Mouse (Mus musculus) liver, embryonic 16.5 days (tissue): ENCODE data around the gene Dync2li1. TPM values are rescaled to one million over a fixed set of nuclear protein-coding genes. Genes with fewer than 3 reads are reported as not detected.

Experiments used
- ATAC-seq: fragments of 200-750 bp; cut with Nextera tagmentation; 2 replicates; pipeline ENCODE4 v1.8.0; 2017; ENCODE audit warnings: low read depth, mild to moderate bottlenecking, moderate number of reproducible peaks, moderate library complexity
- H3K27ac ChIP-seq: fragments of 300-500 bp; sonication (generic); 2 replicates; pipeline ENCODE4 v1.5.1; 2014; ENCODE audit warnings: mild to moderate bottlenecking, low read length
- H3K27me3 ChIP-seq: fragments of 300-500 bp; sonication (generic); 2 replicates; pipeline ENCODE4 v1.6.1; 2014; ENCODE audit warnings: low read depth, low read length, mixed read lengths; ENCODE audit not compliant: control insufficient read depth, insufficient read depth
- H3K36me3 ChIP-seq: fragments of 300-500 bp; sonication (generic); 2 replicates; pipeline ENCODE4 v1.6.1; 2014; ENCODE audit warnings: mild to moderate bottlenecking; ENCODE audit not compliant: control insufficient read depth, insufficient read depth
- H3K4me1 ChIP-seq: fragments of 300-500 bp; sonication (generic); 2 replicates; pipeline ENCODE4 v1.6.1; 2014; ENCODE audit warnings: low read depth, low read length, mixed read lengths; ENCODE audit not compliant: control insufficient read depth
- H3K4me2 ChIP-seq: fragments of 300-500 bp; sonication (generic); 2 replicates; pipeline ENCODE4 v1.6.1; 2014; ENCODE audit warnings: low read depth, low read length, mixed read lengths
- H3K4me3 ChIP-seq: fragments of 300-500 bp; sonication (generic); 2 replicates; pipeline ENCODE4 v1.5.1; 2014; ENCODE audit warnings: low read depth, mild to moderate bottlenecking, low read length
- H3K9ac ChIP-seq: fragments of 300-500 bp; sonication (generic); 2 replicates; pipeline ENCODE4 v1.6.1; 2014; ENCODE audit warnings: low read depth, low read length
- H3K9me3 ChIP-seq: fragments of 300-500 bp; sonication (generic); replicated peaks from 2 replicates; pipeline ENCODE4 v1.6.1; 2016; ENCODE audit warnings: low read length; ENCODE audit not compliant: control insufficient read depth
- WGBS: fragments of 180-500 bp; shearing (Covaris S2); extraction: QIAGEN DNeasy Blood & Tissue Kit; methylation state at CpG from one replicate; pipeline ENCODE4 v1.1.7; 2014; ENCODE audit not compliant: insufficient replicate concordance; 5-methylcytosine and 5-hydroxymethylcytosine counted together
- polyA plus RNA-seq: library from polyadenylated mRNA; unstranded; fragments of >200 nt; fragmentation: Nextera tagmentation; extraction: Ambion mirVana; gene quantifications from 2 replicates; pipeline ENCODE4 v1.2.1, GENCODE M21; 2015

The Dync2li1 gene
- polyA plus RNA-seq, 1 experiment from 2014 or later: 2.5 TPM

- WGBS: 50% methylated on average over 5 of the region's 5 CpGs
- no peaks in the 10 kb centered on the region for H3K27me3 ChIP-seq
- H3K4me3 ChIP-seq: no peak overlapping the region
- no peak overlapping the region for H3K27ac ChIP-seq
- no peaks in the 10 kb centered on the region for H3K9me3 ChIP-seq
- no peak overlapping the region for H3K4me2 ChIP-seq
- no peak overlapping the region for H3K9ac ChIP-seq
- H3K4me1 ChIP-seq: no peaks in the 10 kb centered on the region
- no peaks in the 10 kb centered on the region for H3K36me3 ChIP-seq
- ATAC-seq: no peak
Observed at GRCm38 (mm10) chr17:84658195-84658594, 31.9 kb downstream of the Dync2li1 start.

- Histone ChIP-seq H3K4me2 (no peak overlapping the region), H3K4me3 (no peak overlapping the region), H3K27me3 (no peaks in the 10 kb centered on the region), H3K27ac (no peak overlapping the region), H3K9me3 (no peaks in the 10 kb centered on the region), H3K36me3 (no peaks in the 10 kb centered on the region), H3K4me1 (no peaks in the 10 kb centered on the region), H3K9ac (no peak overlapping the region)
- 66% methylated on average over 8 of the region's 8 CpGs for WGBS
- ATAC-seq: no peak
Observed at GRCm38 (mm10) chr17:84658951-84659350, 32.7 kb downstream of the Dync2li1 start.

- H3K27me3 ChIP-seq: no peaks in the 10 kb centered on the region
- H3K9ac ChIP-seq: no peak overlapping the region
- 59% methylated on average over 10 of the region's 10 CpGs for WGBS
- H3K4me2 ChIP-seq: no peak overlapping the region
- H3K4me1 ChIP-seq: no peaks in the 10 kb centered on the region
- H3K36me3 ChIP-seq: no peaks in the 10 kb centered on the region
- no peak overlapping the region for H3K4me3 ChIP-seq
- ATAC-seq: no peak
- no peaks in the 10 kb centered on the region for H3K9me3 ChIP-seq
- H3K27ac ChIP-seq: no peak overlapping the region
Observed at GRCm38 (mm10) chr17:84665053-84665452, 38.8 kb downstream of the Dync2li1 start.

GRCm38 (mm10) chr17:84665691-84666090 is 39.4 kb downstream of the Dync2li1 start:
- H3K4me3 ChIP-seq: no peak overlapping the region
- H3K4me1 ChIP-seq: no peaks in the 10 kb centered on the region
- H3K9me3 ChIP-seq: no peaks in the 10 kb centered on the region
- no peaks in the 10 kb centered on the region for H3K36me3 ChIP-seq
- WGBS: 24% methylated on average over 9 of the region's 9 CpGs
- no peak overlapping the region for H3K4me2 ChIP-seq
- no peak overlapping the region for H3K27ac ChIP-seq
- no peaks in the 10 kb centered on the region for H3K27me3 ChIP-seq
- H3K9ac ChIP-seq: no peak overlapping the region
- ATAC-seq: no peak

GRCm38 (mm10) chr17:84667848-84668247 is 41.6 kb downstream of the Dync2li1 start:
- Histone ChIP-seq H3K36me3 (no peaks in the 10 kb centered on the region), H3K9me3 (no peaks in the 10 kb centered on the region), H3K4me1 (no peaks in the 10 kb centered on the region), H3K9ac (no peak overlapping the region), H3K4me3 (no peak overlapping the region), H3K4me2 (no peak overlapping the region), H3K27ac (no peak overlapping the region), H3K27me3 (no peaks in the 10 kb centered on the region)
- no peak for ATAC-seq
- 78% methylated on average over 3 of the region's 3 CpGs for WGBS

- Histone ChIP-seq H3K9me3 (no peaks in the 10 kb centered on the region), H3K4me2 (no peak overlapping the region), H3K36me3 (no peaks in the 10 kb centered on the region), H3K9ac (no peak overlapping the region), H3K27me3 (peaks cover 4% of the 10 kb centered on the region), H3K4me1 (no peaks in the 10 kb centered on the region), H3K27ac (no peak overlapping the region), H3K4me3 (no peak overlapping the region)
- 54% methylated on average over 16 of the region's 16 CpGs for WGBS
- no peak for ATAC-seq
Observed at GRCm38 (mm10) chr17:84672376-84673369, 46.4 kb downstream of the Dync2li1 start.

- Histone ChIP-seq H3K4me1 (no peaks in the 10 kb centered on the region), H3K9ac (no peak overlapping the region), H3K4me3 (no peak overlapping the region), H3K36me3 (no peaks in the 10 kb centered on the region), H3K9me3 (no peaks in the 10 kb centered on the region), H3K4me2 (no peak overlapping the region), H3K27me3 (peaks cover 4% of the 10 kb centered on the region), H3K27ac (no peak overlapping the region)
- ATAC-seq: no peak
- 57% methylated on average over 7 of the region's 7 CpGs for WGBS
Observed at GRCm38 (mm10) chr17:84674048-84674447, 47.8 kb downstream of the Dync2li1 start.

GRCm38 (mm10) chr17:84675204-84675603 is 48.9 kb downstream of the Dync2li1 start:
- 42% methylated on average over 4 of the region's 4 CpGs for WGBS
- H3K4me3 ChIP-seq: no peak overlapping the region
- H3K9ac ChIP-seq: no peak overlapping the region
- H3K27ac ChIP-seq: no peak overlapping the region
- no peaks in the 10 kb centered on the region for H3K9me3 ChIP-seq
- no peaks in the 10 kb centered on the region for H3K4me1 ChIP-seq
- no peak overlapping the region for H3K4me2 ChIP-seq
- peaks cover 4% of the 10 kb centered on the region for H3K27me3 ChIP-seq
- no peak for ATAC-seq
- H3K36me3 ChIP-seq: no peaks in the 10 kb centered on the region

- peak within 1 kb of the TSS; percentile 33 for H3K4me3 ChIP-seq
- H3K4me1 ChIP-seq: no peaks in the 10 kb centered on the region
- 3% methylated on average over 24 of the region's 24 CpGs for WGBS
- H3K9ac ChIP-seq: no peak within 1 kb of the TSS
- peak; percentile 24; the same call in 1 of the 2 replicates for ATAC-seq
- peak within 1 kb of the TSS; percentile 50 for H3K4me2 ChIP-seq
- H3K9me3 ChIP-seq: no peaks in the 10 kb centered on the region
- peaks cover 4% of the 10 kb centered on the region for H3K27me3 ChIP-seq
- no peak within 1 kb of the TSS for H3K27ac ChIP-seq
- H3K36me3 ChIP-seq: no peaks in the 10 kb centered on the region
Observed at GRCm38 (mm10) chr17:84675951-84676366, 49.7 kb downstream of the Dync2li1 start, which contains the start of gene Abcg8. TSS of gene Abcg8 (plus strand) at chr17:84676302.
